Mouse (Mus musculus): ENCODE measurements at regions not wholly inside any gene's neighbourhood (a gene's known extent, or its start where the extent isn't known, plus 50 kb on each side); places are given as distances from the start of the nearest gene placed in this dataset.

- DNase-seq (ENCODE audit: low spot score in 2 of 2) = no peak
Observed at GRCm38 (mm10) chr4:131097421-131097820, 153.2 kb downstream of the Matn1 start.

GRCm38 (mm10) chr4:131100093-131100795, 156.1 kb downstream of the Matn1 start:
- DNase-seq (ENCODE audit: low spot score in 2 of 2) = no peak

- DNase-seq (ENCODE audit: low spot score in 2 of 2) = no peak
Observed at GRCm38 (mm10) chr4:131100796-131101156, 156.6 kb downstream of the Matn1 start.

- no peak for DNase-seq (ENCODE audit: low spot score in 2 of 2)
Observed at GRCm38 (mm10) chr4:131102163-131102562, 158.0 kb downstream of the Matn1 start.

- no peak for DNase-seq (ENCODE audit: low spot score in 2 of 2)
Observed at GRCm38 (mm10) chr4:131107127-131107857, 163.1 kb downstream of the Matn1 start.

- DNase-seq (ENCODE audit: low spot score in 2 of 2) = no peak
Observed at GRCm38 (mm10) chr4:131112536-131112935, 168.4 kb downstream of the Matn1 start.

GRCm38 (mm10) chr4:131113727-131114303, 169.6 kb downstream of the Matn1 start:
- DNase-seq (ENCODE audit: low spot score in 2 of 2) = no peak

GRCm38 (mm10) chr4:131115247-131115646, 171.1 kb downstream of the Matn1 start:
- no peak for DNase-seq (ENCODE audit: low spot score in 2 of 2)

GRCm38 (mm10) chr4:131118586-131118985, 174.4 kb downstream of the Matn1 start:
- no peak for DNase-seq (ENCODE audit: low spot score in 2 of 2)

GRCm38 (mm10) chr4:131119621-131120020, 175.4 kb downstream of the Matn1 start:
- no peak for DNase-seq (ENCODE audit: low spot score in 2 of 2)

- no peak for DNase-seq (ENCODE audit: low spot score in 2 of 2)
Observed at GRCm38 (mm10) chr4:131120680-131121079, 176.5 kb downstream of the Matn1 start.

GRCm38 (mm10) chr4:131125975-131126374, 181.8 kb downstream of the Matn1 start:
- no peak for DNase-seq (ENCODE audit: low spot score in 2 of 2)

- DNase-seq (ENCODE audit: low spot score in 2 of 2) = no peak
Observed at GRCm38 (mm10) chr4:131126901-131127300, 182.7 kb downstream of the Matn1 start.

- no peak for DNase-seq (ENCODE audit: low spot score in 2 of 2)
Observed at GRCm38 (mm10) chr4:131128646-131129045, 184.5 kb downstream of the Matn1 start.

GRCm38 (mm10) chr4:131132201-131132600, 188.0 kb downstream of the Matn1 start:
- DNase-seq (ENCODE audit: low spot score in 2 of 2) = no peak

- no peak for DNase-seq (ENCODE audit: low spot score in 2 of 2)
Observed at GRCm38 (mm10) chr4:131132781-131133180, 188.6 kb downstream of the Matn1 start.

GRCm38 (mm10) chr4:131135841-131136240, 191.7 kb downstream of the Matn1 start:
- DNase-seq (ENCODE audit: low spot score in 2 of 2) = no peak

- no peak for DNase-seq (ENCODE audit: low spot score in 2 of 2)
Observed at GRCm38 (mm10) chr4:131138891-131139290, 194.7 kb downstream of the Matn1 start.

GRCm38 (mm10) chr4:131141890-131142465, 197.8 kb downstream of the Matn1 start:
- no peak for DNase-seq (ENCODE audit: low spot score in 2 of 2)

GRCm38 (mm10) chr4:131145507-131145906, 201.3 kb downstream of the Matn1 start:
- no peak for DNase-seq (ENCODE audit: low spot score in 2 of 2)

- DNase-seq (ENCODE audit: low spot score in 2 of 2) = no peak
Observed at GRCm38 (mm10) chr4:131148042-131148747, 204.0 kb downstream of the Matn1 start.

- no peak for DNase-seq (ENCODE audit: low spot score in 2 of 2)
Observed at GRCm38 (mm10) chr4:131149466-131149865, 205.3 kb downstream of the Matn1 start.
